Mouse (Mus musculus) neural tube, embryonic 11.5 days (tissue): ENCODE measurements around the gene Tmem178. TPM values are rescaled to one million over a fixed set of nuclear protein-coding genes. Genes with fewer than 3 reads are reported as not detected.

Source experiments
- ATAC-seq: fragments of 200-750 bp; cut with Nextera tagmentation; 2 replicates; pipeline ENCODE4 v1.8.0; 2017; ENCODE audit warnings: moderate number of reproducible peaks, mild to moderate bottlenecking, moderate TSS enrichment, moderate library complexity; ENCODE audit not compliant: insufficient read depth, low FRiP score, low TSS enrichment
- DNase-seq: peaks from one replicate; pipeline ENCODE4 v3.0.0-alpha.2; 2015; ENCODE audit warnings: low spot score
- H3K27ac ChIP-seq: fragments of 300-500 bp; sonication (generic); 2 replicates; pipeline ENCODE4 v1.5.1; 2014; ENCODE audit warnings: low read depth, mild to moderate bottlenecking, low read length
- H3K27me3 ChIP-seq: fragments of 300-500 bp; sonication (generic); 2 replicates; pipeline ENCODE4 v1.6.1; 2014; ENCODE audit warnings: mild to moderate bottlenecking, low read length, mixed read lengths; ENCODE audit not compliant: control insufficient read depth, insufficient read depth
- H3K36me3 ChIP-seq: fragments of 300-500 bp; sonication (generic); 2 replicates; pipeline ENCODE4 v1.6.1; 2014; ENCODE audit warnings: mild to moderate bottlenecking, low read length, moderate library complexity, mixed read lengths; ENCODE audit not compliant: control insufficient read depth, insufficient read depth
- H3K4me1 ChIP-seq: fragments of 300-500 bp; sonication (generic); 2 replicates; pipeline ENCODE4 v1.6.1; 2014; ENCODE audit warnings: low read length, mixed read lengths; ENCODE audit not compliant: control insufficient read depth, insufficient read depth
- H3K4me2 ChIP-seq: fragments of 300-500 bp; sonication (generic); 2 replicates; pipeline ENCODE4 v1.6.1; 2014; ENCODE audit warnings: low read depth, mild to moderate bottlenecking, moderate library complexity
- H3K4me3 ChIP-seq: fragments of 300-500 bp; sonication (generic); 2 replicates; pipeline ENCODE4 v1.5.1; 2014; ENCODE audit warnings: low read depth, low read length
- H3K9ac ChIP-seq: fragments of 300-500 bp; sonication (generic); 2 replicates; pipeline ENCODE4 v1.6.1; 2014; ENCODE audit warnings: mild to moderate bottlenecking, low read length
- H3K9me3 ChIP-seq: fragments of 300-500 bp; sonication (generic); 2 replicates; pipeline ENCODE4 v1.6.1; 2016; ENCODE audit warnings: low read length; ENCODE audit not compliant: control insufficient read depth
- WGBS: fragments of 180-500 bp; shearing (Covaris S2); extraction: QIAGEN DNeasy Blood & Tissue Kit; methylation state at CpG from one replicate; pipeline ENCODE4 v1.1.7; 2014; 5-methylcytosine and 5-hydroxymethylcytosine counted together
- polyA plus RNA-seq: library from polyadenylated mRNA; unstranded; fragments of >200 nt; fragmentation: Nextera tagmentation; extraction: Ambion mirVana; gene quantifications from 2 replicates; pipeline ENCODE4 v1.2.1, GENCODE M21; 2014

Gene Tmem178
- 16.4 and 19.2 TPM in 2 replicates for polyA plus RNA-seq

- DNase-seq (peak; percentile 58), ATAC-seq (peak; percentile 81)
- H3K36me3 ChIP-seq: no peaks in the 10 kb centered on the region
- peak within 1 kb of the TSS; percentile 99 for H3K4me2 ChIP-seq
- H3K4me1 ChIP-seq: no peaks in the 10 kb centered on the region; the same call in 1 of the 2 replicates
- H3K9ac ChIP-seq: peak within 1 kb of the TSS; percentile 91
- peak within 1 kb of the TSS; percentile 77 for H3K4me3 ChIP-seq
- peaks cover 2% of the 10 kb centered on the region; the same call in 1 of the 2 replicates for H3K27me3 ChIP-seq
- no peaks in the 10 kb centered on the region for H3K9me3 ChIP-seq
- under 1% methylated on average over 70 of the region's 84 CpGs for WGBS
- H3K27ac ChIP-seq: peak within 1 kb of the TSS; percentile 86
Observed at GRCm38 (mm10) chr17:80944530-80945198, at the start of gene Tmem178. TSS of gene Tmem178 (plus strand) at chr17:80944632.

- ATAC-seq (no peak), DNase-seq (no peak)
- Histone ChIP-seq H3K9ac (no peak overlapping the region), H3K4me3 (no peak overlapping the region), H3K36me3 (no peaks in the 10 kb centered on the region), H3K9me3 (no peaks in the 10 kb centered on the region), H3K4me2 (no peak overlapping the region), H3K4me1 (no peaks in the 10 kb centered on the region), H3K27me3 (no peaks in the 10 kb centered on the region), H3K27ac (no peak overlapping the region)
- WGBS: 47% methylated on average over 2 of the region's 2 CpGs
Observed at GRCm38 (mm10) chr17:80896481-80896880, 48.0 kb upstream of the Tmem178 start.

DNA sequence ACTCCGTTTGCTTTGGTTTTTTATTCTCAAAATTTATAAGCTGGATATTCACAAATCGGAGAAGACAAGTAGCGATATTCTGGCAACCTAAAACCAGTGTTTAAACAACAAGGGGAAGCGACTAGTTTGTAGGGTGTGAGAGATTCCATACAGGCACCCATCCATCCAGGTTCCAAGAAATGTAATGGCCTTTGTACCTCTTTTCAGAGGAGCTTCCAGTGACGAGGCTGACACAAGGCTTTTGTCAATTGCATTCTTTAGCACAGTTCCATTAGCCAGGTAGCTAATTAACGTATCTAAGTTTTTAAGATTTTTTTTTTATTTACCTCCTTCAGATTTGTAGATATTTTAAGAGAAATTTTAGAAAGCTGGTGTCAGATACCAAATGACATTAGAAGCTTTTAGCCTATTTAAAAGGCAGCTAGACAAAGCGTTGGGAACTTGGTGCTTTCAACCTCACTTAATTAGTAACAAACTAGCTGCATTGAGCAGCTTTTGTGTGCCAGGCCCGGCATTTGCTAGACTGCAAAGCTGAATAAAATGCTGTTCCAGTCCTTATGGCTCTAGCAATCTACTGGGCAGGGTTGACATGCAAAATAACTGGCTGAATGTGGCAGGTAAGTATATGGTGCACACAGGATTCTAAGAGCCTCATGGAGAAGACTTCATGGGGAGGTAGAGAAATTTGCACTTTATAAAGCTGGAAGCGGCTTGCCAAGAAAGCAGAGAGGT, 46.6 kb upstream of the Tmem178 start:
- ATAC-seq (no peak), DNase-seq (no peak)
- Histone ChIP-seq H3K9ac (no peak overlapping the region), H3K4me3 (no peak overlapping the region), H3K9me3 (no peaks in the 10 kb centered on the region), H3K27me3 (no peaks in the 10 kb centered on the region), H3K4me1 (no peaks in the 10 kb centered on the region), H3K36me3 (no peaks in the 10 kb centered on the region), H3K4me2 (no peak overlapping the region), H3K27ac (no peak overlapping the region)
- WGBS: 79% methylated on average over 9 of the region's 9 CpGs

- Histone ChIP-seq H3K9ac (no peak overlapping the region), H3K36me3 (no peaks in the 10 kb centered on the region), H3K4me1 (no peaks in the 10 kb centered on the region), H3K4me2 (no peak overlapping the region), H3K4me3 (no peak overlapping the region), H3K27me3 (no peaks in the 10 kb centered on the region), H3K9me3 (no peaks in the 10 kb centered on the region), H3K27ac (no peak overlapping the region)
- DNase-seq (peak; percentile 26), ATAC-seq (no peak; the same call in 1 of the 2 replicates)
- 68% methylated on average over 9 of the region's 9 CpGs for WGBS
Observed at GRCm38 (mm10) chr17:80899513-80900199, 44.8 kb upstream of the Tmem178 start.

- H3K9me3 ChIP-seq: no peaks in the 10 kb centered on the region
- H3K4me2 ChIP-seq: no peak overlapping the region
- no peaks in the 10 kb centered on the region for H3K4me1 ChIP-seq
- WGBS: 91% methylated on average over 2 of the region's 2 CpGs
- H3K27ac ChIP-seq: no peak overlapping the region
- H3K36me3 ChIP-seq: no peaks in the 10 kb centered on the region
- no peaks in the 10 kb centered on the region for H3K27me3 ChIP-seq
- no peak overlapping the region for H3K4me3 ChIP-seq
- DNase-seq: no peak
- no peak for ATAC-seq
- no peak overlapping the region for H3K9ac ChIP-seq
Observed at GRCm38 (mm10) chr17:80900200-80900520, 44.3 kb upstream of the Tmem178 start.

- ATAC-seq: no peak
- no peaks in the 10 kb centered on the region for H3K9me3 ChIP-seq
- 88% methylated on average over 6 of the region's 6 CpGs for WGBS
Observed at GRCm38 (mm10) chr17:80901885-80902284, 42.5 kb upstream of the Tmem178 start.

GRCm38 (mm10) chr17:80903121-80903875, 41.1 kb upstream of the Tmem178 start:
- Histone ChIP-seq H3K9me3 (no peaks in the 10 kb centered on the region), H3K4me1 (no peaks in the 10 kb centered on the region), H3K4me3 (no peak overlapping the region), H3K4me2 (no peak overlapping the region), H3K27ac (no peak overlapping the region), H3K36me3 (no peaks in the 10 kb centered on the region), H3K9ac (no peak overlapping the region), H3K27me3 (no peaks in the 10 kb centered on the region)
- 86% methylated on average over 11 of the region's 11 CpGs for WGBS
- DNase-seq (no peak), ATAC-seq (no peak)

More at GRCm38 (mm10) chr17:80901885-80902284, 42.5 kb upstream of the Tmem178 start:
- Histone ChIP-seq H3K27me3 (no peaks in the 10 kb centered on the region), H3K27ac (no peak overlapping the region), H3K4me2 (no peak overlapping the region), H3K9ac (no peak overlapping the region), H3K4me1 (no peaks in the 10 kb centered on the region), H3K4me3 (no peak overlapping the region), H3K36me3 (no peaks in the 10 kb centered on the region)
- DNase-seq: no peak

GRCm38 (mm10) chr17:80904061-80904460, 40.4 kb upstream of the Tmem178 start:
- Histone ChIP-seq H3K9ac (no peak overlapping the region), H3K4me3 (no peak overlapping the region), H3K27me3 (no peaks in the 10 kb centered on the region), H3K9me3 (no peaks in the 10 kb centered on the region), H3K27ac (no peak overlapping the region), H3K36me3 (no peaks in the 10 kb centered on the region), H3K4me1 (no peaks in the 10 kb centered on the region), H3K4me2 (no peak overlapping the region)
- ATAC-seq: no peak
- WGBS: 73% methylated on average over 5 of the region's 5 CpGs
- DNase-seq: no peak
